Mouse (Mus musculus) CH12F3 (cell line): ENCODE data around the gene Lrguk.

ENCODE experiments used
- in situ Hi-C: fragments of 300-500 bp; cut with MboI; formaldehyde crosslinking; loops from 2 replicates; pipeline ENCODE4 v1.14.3; 2020; ENCODE audit warnings: low sequenced_read_pairs

Gene Lrguk

GRCm38 (mm10) chr6:34173251-34173650 lies 144.0 kb downstream of the Lrguk start:
- in situ Hi-C loops: no loop called here

- in situ Hi-C loops: no loop called here
These were observed 145.5 kb downstream of the Lrguk start for GRCm38 (mm10) chr6:34174715-34175114.

- in situ Hi-C loops: no loop called here
These were observed 147.0 kb downstream of the Lrguk start for GRCm38 (mm10) chr6:34176111-34176863.

- in situ Hi-C loops: no loop called here
These were observed 147.6 kb downstream of the Lrguk start, which contains the start of gene Slc35b4 for GRCm38 (mm10) chr6:34176864-34177247. TSS of gene Slc35b4 (minus strand) at chr6:34177111.

- in situ Hi-C loops: no loop called here
These were observed 149.8 kb downstream of the Lrguk start for GRCm38 (mm10) chr6:34179007-34179406.

- in situ Hi-C loops: no loop called here
These were observed 150.7 kb downstream of the Lrguk start for GRCm38 (mm10) chr6:34179911-34180310.

- in situ Hi-C loops: no loop called here
These were observed 152.7 kb downstream of the Lrguk start for GRCm38 (mm10) chr6:34181961-34182360.

- in situ Hi-C loops: no loop called here
These were observed 154.1 kb downstream of the Lrguk start for GRCm38 (mm10) chr6:34183326-34183725.
